Comparison of ENCODE assay signal across 10 mouse cellular contexts in the genomic region with DNA sequence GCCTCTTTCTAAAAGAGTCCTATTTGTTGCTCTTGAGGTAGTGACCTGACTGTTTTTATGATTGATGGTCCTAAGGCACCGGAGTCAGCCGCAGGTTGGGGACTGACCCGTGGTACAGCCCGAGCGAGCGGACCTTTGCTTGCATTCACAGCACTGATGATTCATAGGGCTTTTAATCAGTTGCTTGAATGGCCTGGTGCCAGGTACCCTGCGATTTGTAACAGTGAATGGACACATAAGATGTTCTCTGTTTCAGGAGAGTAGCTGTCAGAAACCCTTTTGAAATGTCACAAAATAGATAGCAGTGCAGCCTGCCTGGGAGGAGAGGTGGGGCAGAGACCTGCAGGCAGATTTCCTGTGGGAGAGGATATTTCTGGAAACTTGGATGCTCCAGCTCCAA. TPM values are rescaled to one million over a fixed set of nuclear protein-coding genes. Genes with fewer than 3 reads are reported as not detected.
DNase-seq lines count a peak whose midpoint lies in the region; ATAC-seq lines count a peak whose summit lies in the region.
"Had no signal": no experiment of that assay in that cellular context is flagged by ENCODE, and none has a peak within 500 bp of the region (broad histone marks: within the 10 kb centered on the region; RNA-seq: fewer than 3 reads in every experiment).

No protein-coding gene starts in this region.

- H3K4me3 ChIP-seq in heart, embryonic 14.5 days (ENCODE audit: control insufficient read depth in 1 of 2, insufficient read depth in 1 of 2, low read depth in 1 of 2, low read length in 2 of 2) = no peak overlapping the region
- H3K4me3 ChIP-seq: embryonic facial prominence, embryonic 13.5 days had no signal

- 6% methylated on average over 7 of the region's 7 CpGs for WGBS in heart, embryonic 14.5 days

- H3K36me3 ChIP-seq in heart, embryonic 14.5 days (ENCODE audit: control insufficient read depth, insufficient read depth, low read length) = no peaks in the 10 kb centered on the region
- H3K36me3 ChIP-seq: embryonic facial prominence, embryonic 13.5 days had no signal

- H3K4me1 ChIP-seq in heart, embryonic 14.5 days (ENCODE audit: control insufficient read depth in 2 of 2, insufficient read depth in 2 of 2, low read length in 2 of 2) = peaks cover 20 to 26% of the 10 kb centered on the region in 2 experiments

- ATAC-seq in heart, embryonic 14.5 days (ENCODE audit: insufficient number of reproducible peaks, insufficient read depth, low FRiP score, low read depth) = peak; percentile 41; the same call in 1 of the 2 replicates
- ATAC-seq: lung, postnatal 0 days had no signal

- no peak overlapping the region for H3K9ac ChIP-seq in heart, embryonic 14.5 days (ENCODE audit: low read length)
- H3K9ac ChIP-seq: embryonic facial prominence, embryonic 13.5 days had no signal

- H3K27me3 ChIP-seq in heart, embryonic 14.5 days (ENCODE audit: control insufficient read depth, insufficient read depth, low read length) = peaks cover 9% of the 10 kb centered on the region

- no peak for DNase-seq in heart, postnatal 25 days (ENCODE audit: low spot score)
- DNase-seq in right cerebral cortex, postnatal 14 days = peak; percentile 25
- no peak for DNase-seq in right cerebral cortex, adult 2 months (ENCODE audit: low spot score in 2 of 2)
- DNase-seq in cerebellum, postnatal 36 days = peak; percentile 66 to 77
- DNase-seq in yolk sac, embryonic 10.5 days (ENCODE audit: low spot score) = no peak
- no peak for DNase-seq in frontal cortex, postnatal 14 days (ENCODE audit: low spot score in 2 of 2)
- no peak for DNase-seq in thymus, postnatal 36 days

- H3K27ac ChIP-seq in heart, embryonic 14.5 days (replicated peaks in 1 of 2; ENCODE audit: control insufficient read depth in 1 of 2, insufficient read depth in 1 of 2, low read depth in 2 of 2, low read length in 2 of 2) = no peak overlapping the region
- H3K27ac ChIP-seq: embryonic facial prominence, embryonic 13.5 days had no signal

- no peaks in the 10 kb centered on the region for H3K9me3 ChIP-seq in heart, embryonic 14.5 days (ENCODE audit: control insufficient read depth, low read length)
- H3K9me3 ChIP-seq: embryonic facial prominence, embryonic 13.5 days had no signal

- no peak overlapping the region for H3K4me2 ChIP-seq in heart, embryonic 14.5 days (ENCODE audit: low read length)
- H3K4me2 ChIP-seq: embryonic facial prominence, embryonic 13.5 days had no signal

- intact Hi-C loops in heart, postnatal 25 days (cut with DNase I) = no loop called here

RNA-seq across cellular contexts. Expression of a gene that starts 16.3 kb away (rescaled TPM):
- 0.08 and 0.58 TPM in 2 replicates for polyA plus RNA-seq in heart, embryonic 14.5 days (2014; fragmentation: Nextera tagmentation; extraction: Ambion mirVana)
- not detected for total RNA-seq in heart, postnatal 25 days (2021)

Comparison
In these comparisons a context has a peak if more than half of its experiments do, and no peak if none do; other contexts are left out.
1. DNase-seq: peak in right cerebral cortex, postnatal 14 days (single experiment) and cerebellum, postnatal 36 days (2 of 2); none in heart, postnatal 25 days (single experiment), right cerebral cortex, adult 2 months (0 of 2), yolk sac, embryonic 10.5 days (single experiment), frontal cortex, postnatal 14 days (0 of 2) and thymus, postnatal 36 days (0 of 2).